ENCODE assay signal across 9 mouse cellular contexts in the genomic region with DNA sequence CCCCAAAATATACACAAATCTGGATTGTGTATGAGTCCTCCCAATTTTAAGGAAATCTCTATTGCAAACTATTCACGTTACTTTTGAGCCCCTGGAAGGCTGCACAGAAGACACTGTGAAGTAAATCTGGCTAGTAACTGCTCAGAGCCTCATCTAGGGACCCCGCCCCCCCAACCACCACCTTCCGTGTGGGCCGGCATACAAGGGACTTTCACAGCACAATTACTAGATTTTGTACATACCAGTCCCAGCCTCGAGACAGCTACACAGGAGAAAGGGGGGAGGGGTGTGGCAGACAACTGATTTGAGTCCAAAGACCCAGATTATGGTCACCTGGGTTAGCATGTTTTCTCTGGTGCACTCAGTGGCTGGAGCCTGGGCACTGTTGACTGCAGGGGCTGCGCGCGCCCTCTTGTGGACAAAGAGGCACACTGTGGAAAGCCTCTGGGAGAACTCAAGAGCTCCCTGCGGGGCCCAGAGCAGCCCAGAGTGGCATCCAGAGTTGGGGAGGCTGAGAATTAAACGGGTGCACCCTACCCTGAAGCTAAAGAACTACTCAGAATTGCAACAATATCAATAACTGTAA. TPM values are rescaled to one million over a fixed set of nuclear protein-coding genes. Genes with fewer than 3 reads are reported as not detected.
DNase-seq lines count a peak whose midpoint lies in the region; ATAC-seq and TF ChIP-seq lines count a peak whose summit lies in the region.
"Had no signal": no experiment of that assay in that cellular context is flagged by ENCODE, and none has a peak within 500 bp of the region (broad histone marks: within the 10 kb centered on the region; RNA-seq: fewer than 3 reads in every experiment).

No protein-coding gene starts in this region.

- H3K4me2 ChIP-seq in forebrain, embryonic 16.5 days (ENCODE audit: low read length) = no peak overlapping the region
- no peak overlapping the region for H3K4me2 ChIP-seq in hindbrain, embryonic 11.5 days (replicated peaks; ENCODE audit: low read depth, low read length)
- H3K4me2 ChIP-seq: limb, embryonic 15.5 days had no signal

- H3K9ac ChIP-seq in forebrain, embryonic 16.5 days (replicated peaks; ENCODE audit: low read depth, low read length) = no peak overlapping the region
- H3K9ac ChIP-seq in hindbrain, embryonic 11.5 days (ENCODE audit: low read depth, low read length) = no peak overlapping the region
- H3K9ac ChIP-seq: limb, embryonic 15.5 days had no signal

- H3K4me1 ChIP-seq in cerebellum, adult 2 months (ENCODE audit: control insufficient read depth, insufficient read depth, low read length) = no peaks in the 10 kb centered on the region
- no peaks in the 10 kb centered on the region for H3K4me1 ChIP-seq in forebrain, embryonic 16.5 days (replicated peaks; ENCODE audit: control insufficient read depth, insufficient read depth, low read length)
- H3K4me1 ChIP-seq in hindbrain, embryonic 11.5 days (replicated peaks; ENCODE audit: control insufficient read depth, insufficient read depth, low read length) = no peaks in the 10 kb centered on the region
- H3K4me1 ChIP-seq: limb, embryonic 15.5 days had no signal

- TF ChIP-seq CTCF in cerebellum, adult 2 months (IDR thresholded peaks at IDR 0.05; ENCODE audit: borderline replicate concordance, insufficient read depth, low read depth, low read length) = peak; percentile 72

- no peak overlapping the region for H3K4me3 ChIP-seq in cerebellum, adult 2 months (replicated peaks; ENCODE audit: insufficient read depth, low read depth, low read length)
- H3K4me3 ChIP-seq in forebrain, embryonic 16.5 days (replicated peaks; ENCODE audit: low read length) = no peak overlapping the region
- no peak overlapping the region for H3K4me3 ChIP-seq in hindbrain, embryonic 11.5 days (ENCODE audit: low read depth, low read length)
- H3K4me3 ChIP-seq: limb, embryonic 15.5 days had no signal

- H3K36me3 ChIP-seq in forebrain, embryonic 16.5 days (ENCODE audit: control insufficient read depth, insufficient read depth) = no peaks in the 10 kb centered on the region
- H3K36me3 ChIP-seq in hindbrain, embryonic 11.5 days (ENCODE audit: control insufficient read depth, insufficient read depth, low read length) = no peaks in the 10 kb centered on the region
- H3K36me3 ChIP-seq: limb, embryonic 15.5 days had no signal

- 29% methylated on average over 10 of the region's 10 CpGs for WGBS in cerebellum, adult 2 months
- 30% methylated on average over 10 of the region's 10 CpGs for WGBS in forebrain, embryonic 16.5 days
- 27% methylated on average over 10 of the region's 10 CpGs for WGBS in hindbrain, embryonic 11.5 days

- H3K27ac ChIP-seq in cerebellum, adult 2 months (ENCODE audit: insufficient read depth, low read length) = no peak overlapping the region
- H3K27ac ChIP-seq in forebrain, embryonic 16.5 days (ENCODE audit: low read length) = no peak overlapping the region
- H3K27ac ChIP-seq in hindbrain, embryonic 11.5 days (ENCODE audit: low read depth, low read length) = no peak overlapping the region
- H3K27ac ChIP-seq: limb, embryonic 15.5 days had no signal

- no peaks in the 10 kb centered on the region for H3K27me3 ChIP-seq in cerebellum, adult 2 months (ENCODE audit: control insufficient read depth, insufficient read depth, low read length)
- H3K27me3 ChIP-seq in forebrain, embryonic 16.5 days (replicated peaks; ENCODE audit: control insufficient read depth, insufficient read depth, low read length) = no peaks in the 10 kb centered on the region
- no peaks in the 10 kb centered on the region for H3K27me3 ChIP-seq in hindbrain, embryonic 11.5 days (ENCODE audit: control insufficient read depth, insufficient read depth, low read length)
- H3K27me3 ChIP-seq: limb, embryonic 15.5 days had no signal

- peak; percentile 91 for DNase-seq in NIH3T3 (ENCODE audit: low read depth)
- DNase-seq in cerebellum, adult 2 months = peak; percentile 57 to 63
- peak; percentile 86 for DNase-seq in hindbrain, embryonic 11.5 days (ENCODE audit: low spot score)
- peak; percentile 56 to 65 for DNase-seq in layer of hippocampus, postnatal 14 days (ENCODE audit: low spot score in 2 of 2)
- DNase-seq in lung, postnatal 4 days = peak; percentile 60 to 75
- DNase-seq in right cerebral cortex, adult 2 months (ENCODE audit: low spot score in 2 of 2) = peak; percentile 79 to 84
- peak; percentile 78 for DNase-seq in urinary bladder, postnatal 14 days (ENCODE audit: low spot score)

- peak; percentile 88 for ATAC-seq in forebrain, embryonic 16.5 days
- peak; percentile 78 for ATAC-seq in hindbrain, embryonic 11.5 days (ENCODE audit: low FRiP score)

- H3K9me3 ChIP-seq in forebrain, embryonic 16.5 days (ENCODE audit: control insufficient read depth, low read length) = no peaks in the 10 kb centered on the region
- no peaks in the 10 kb centered on the region for H3K9me3 ChIP-seq in hindbrain, embryonic 11.5 days (ENCODE audit: control insufficient read depth, low read length)
- H3K9me3 ChIP-seq: limb, embryonic 15.5 days had no signal

- no peak for TF ChIP-seq POLR2A in cerebellum, adult 2 months (IDR thresholded peaks at IDR 0.05; ENCODE audit: borderline replicate concordance, insufficient read depth, low read length)

RNA-seq across cellular contexts. Expression of a gene that starts 33.8 kb away (rescaled TPM):
- 130 and 139 TPM in 2 replicates for polyA plus RNA-seq in cerebellum, adult 2 months (2012; rRNA removed)
- polyA plus RNA-seq in forebrain, embryonic 16.5 days (2015; fragmentation: Nextera tagmentation; extraction: Ambion mirVana) = 141 and 143 TPM in 2 replicates
- polyA plus RNA-seq in hindbrain, embryonic 11.5 days (2014; fragmentation: Nextera tagmentation; extraction: Ambion mirVana) = 149 and 164 TPM in 2 replicates
- 10 to 100 TPM; 87.3 to 87.9 TPM for total RNA-seq in layer of hippocampus, postnatal 14 days (2021)
